11 mouse cellular contexts compared by ENCODE assay signal in the genomic region with DNA sequence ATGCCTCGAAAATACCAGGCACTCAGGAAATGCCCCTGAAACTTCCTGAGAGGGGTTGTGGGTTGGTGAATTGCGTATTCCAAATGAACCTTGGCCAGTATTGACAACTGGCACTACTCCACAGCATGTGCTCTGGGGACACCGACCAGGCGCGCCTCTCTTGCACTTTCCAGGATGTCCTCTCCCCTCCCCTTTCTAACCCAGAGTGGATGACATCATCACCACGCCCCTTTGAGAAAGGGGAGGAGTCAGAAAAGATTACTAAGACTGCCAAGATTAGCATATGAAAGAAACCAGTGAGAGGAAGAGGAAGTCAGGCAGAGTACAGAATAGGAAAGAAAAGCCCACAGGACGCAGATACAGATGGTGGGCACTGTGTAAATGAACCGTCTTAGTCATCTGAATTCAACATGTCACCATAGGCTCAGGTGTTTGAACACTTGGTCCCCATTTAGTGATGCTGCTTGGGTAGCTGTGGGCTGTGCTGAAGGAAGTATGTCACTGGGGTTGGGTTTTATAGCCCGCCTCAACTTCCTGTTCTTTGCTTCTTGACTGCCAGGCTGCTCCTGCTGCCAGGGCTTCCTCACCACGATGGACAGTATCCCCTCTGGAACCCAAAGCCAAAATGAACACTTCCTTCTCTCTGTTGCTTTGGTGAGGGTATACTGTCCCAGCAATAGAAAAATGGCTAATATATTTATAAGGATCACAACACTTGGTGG.
A peak's percentile ranks its signal among the peaks of the same experiment; 100 is the strongest.
DNase-seq lines count a peak whose midpoint lies in the region; ATAC-seq and TF ChIP-seq lines count a peak whose summit lies in the region.
"Had no signal": no experiment of that assay in that cellular context is flagged by ENCODE, and none has a peak within 500 bp of the region (broad histone marks: within the 10 kb centered on the region; RNA-seq: fewer than 3 reads in every experiment).

No protein-coding gene starts in this region.

- H3K4me2 ChIP-seq in liver, embryonic 11.5 days = no peak overlapping the region
- H3K4me2 ChIP-seq: hindbrain, embryonic 14.5 days; neural tube, embryonic 12.5 days had no signal

- TF ChIP-seq POLR2A in liver, adult 2 months (IDR thresholded peaks at IDR 0.05; ENCODE audit: extremely low read depth, insufficient read depth, low read length) = no peak

- no peaks in the 10 kb centered on the region for H3K79me2 ChIP-seq in liver, adult 2 months (ENCODE audit: control insufficient read depth, insufficient read depth, low read length)

- no peaks in the 10 kb centered on the region for H3K9me3 ChIP-seq in liver, embryonic 11.5 days (ENCODE audit: control insufficient read depth, low read length)
- H3K9me3 ChIP-seq: neural tube, embryonic 12.5 days had no signal

- H3K4me3 ChIP-seq in liver, adult 2 months (ENCODE audit: insufficient read depth, low read depth, low read length) = no peak overlapping the region
- no peak overlapping the region for H3K4me3 ChIP-seq in liver, embryonic 11.5 days (ENCODE audit: low read depth, low read length)
- H3K4me3 ChIP-seq: neural tube, embryonic 12.5 days had no signal

- no peak overlapping the region for H3K27ac ChIP-seq in liver, adult 2 months (replicated peaks; ENCODE audit: insufficient read depth, low read depth, low read length)
- H3K27ac ChIP-seq in liver, embryonic 11.5 days (ENCODE audit: low read depth, low read length) = no peak overlapping the region
- H3K27ac ChIP-seq: hindbrain, embryonic 14.5 days; liver, embryonic 14.5 days; neural tube, embryonic 12.5 days had no signal

- TF ChIP-seq CTCF in liver, adult 2 months (IDR thresholded peaks at IDR 0.05; ENCODE audit: low read depth, low read length) = no peak

- DNase-seq in liver, adult 2 months (ENCODE audit: extremely low read depth, low read depth, low spot score) = peak; percentile 74
- DNase-seq in liver, embryonic 11.5 days (ENCODE audit: low spot score) = no peak
- peak; percentile 4 for DNase-seq in CD4-positive helper T cell, adult 2 months (ENCODE audit: low read depth, low spot score)
- DNase-seq in R1 (ENCODE audit: low read depth, low spot score) = peak; percentile 95
- peak; percentile 37 for DNase-seq in heart, postnatal 4 days
- no peak for DNase-seq in adrenal gland, adult 8-10 months
- DNase-seq in testis, postnatal 14 days (ENCODE audit: low spot score) = no peak

- no peak for ATAC-seq in liver, embryonic 11.5 days (replicated peaks; ENCODE audit: low FRiP score)
- ATAC-seq: activated CD4-positive, CD25-positive, alpha-beta regulatory T cell, adult 4 months had no signal

- H3K4me1 ChIP-seq in liver, adult 2 months (ENCODE audit: control insufficient read depth, insufficient read depth, low read length) = peaks cover 6% of the 10 kb centered on the region; the same call in 1 of the 2 replicates
- no peaks in the 10 kb centered on the region for H3K4me1 ChIP-seq in liver, embryonic 11.5 days (replicated peaks; ENCODE audit: control insufficient read depth, insufficient read depth, low read length)
- H3K4me1 ChIP-seq: neural tube, embryonic 12.5 days had no signal

- WGBS in liver, adult 2 months = 26% methylated on average over 10 of the region's 10 CpGs
- 24% methylated on average over 10 of the region's 10 CpGs for WGBS in liver, embryonic 11.5 days

- no peaks in the 10 kb centered on the region for H3K27me3 ChIP-seq in liver, adult 2 months (ENCODE audit: control insufficient read depth, insufficient read depth, low read length)
- no peaks in the 10 kb centered on the region for H3K27me3 ChIP-seq in liver, embryonic 11.5 days (replicated peaks; ENCODE audit: control insufficient read depth, insufficient read depth, low read length)
- H3K27me3 ChIP-seq: neural tube, embryonic 12.5 days had no signal

- no peaks in the 10 kb centered on the region for H3K36me3 ChIP-seq in liver, adult 2 months (ENCODE audit: control insufficient read depth, insufficient read depth, low read length)
- no peaks in the 10 kb centered on the region for H3K36me3 ChIP-seq in liver, embryonic 11.5 days (ENCODE audit: control insufficient read depth, insufficient read depth, low read length)
- H3K36me3 ChIP-seq: neural tube, embryonic 12.5 days had no signal

- no peak overlapping the region for H3K9ac ChIP-seq in liver, adult 2 months (ENCODE audit: low read depth, low read length)
- no peak overlapping the region for H3K9ac ChIP-seq in liver, embryonic 11.5 days (ENCODE audit: low read depth, low read length)
- H3K9ac ChIP-seq: hindbrain, embryonic 14.5 days; liver, embryonic 14.5 days; neural tube, embryonic 12.5 days had no signal

Comparison
In these comparisons a context has a peak if more than half of its experiments do, and no peak if none do; other contexts are left out.
1. DNase-seq: peak in liver, adult 2 months (single experiment), CD4-positive helper T cell, adult 2 months (single experiment), R1 (single experiment) and heart, postnatal 4 days (single experiment); none in liver, embryonic 11.5 days (single experiment), adrenal gland, adult 8-10 months (single experiment) and testis, postnatal 14 days (single experiment).